Mouse (Mus musculus): ENCODE measurements around the gene Cerk. TPM values are rescaled to one million over a fixed set of nuclear protein-coding genes. Genes with fewer than 3 reads are reported as not detected.
"Not testable (repeated sequence)": the region's sequence is repeated elsewhere in the genome, so short reads cannot be mapped to it uniquely, and the experiment has no call there.

Gene Cerk
- total RNA-seq, 2 experiments from 2014 or later = 50.0 to 50.7 TPM

DNA sequence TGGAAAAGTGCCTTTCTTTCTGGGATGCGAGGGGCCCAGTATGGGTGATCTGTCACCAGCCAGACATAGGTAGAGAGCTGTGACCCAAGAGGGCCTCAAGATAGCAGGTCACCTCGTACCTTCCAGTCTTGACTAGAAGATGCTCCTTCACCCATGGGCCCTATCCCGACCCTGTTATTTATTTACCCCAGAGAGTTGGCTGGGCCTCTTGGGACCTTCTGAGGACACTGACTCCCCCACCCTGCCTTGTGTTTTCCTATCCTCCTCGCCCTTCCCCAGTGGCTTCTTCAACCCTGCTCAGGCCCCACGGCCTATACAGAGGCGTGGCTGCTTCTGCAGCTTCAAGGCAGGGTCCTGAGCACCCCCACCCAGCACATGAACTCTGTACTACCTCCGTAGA is 66.8 kb downstream of the Cerk start:
- DNase-seq (ENCODE audit: low spot score in 2 of 2) = no peak

DNA sequence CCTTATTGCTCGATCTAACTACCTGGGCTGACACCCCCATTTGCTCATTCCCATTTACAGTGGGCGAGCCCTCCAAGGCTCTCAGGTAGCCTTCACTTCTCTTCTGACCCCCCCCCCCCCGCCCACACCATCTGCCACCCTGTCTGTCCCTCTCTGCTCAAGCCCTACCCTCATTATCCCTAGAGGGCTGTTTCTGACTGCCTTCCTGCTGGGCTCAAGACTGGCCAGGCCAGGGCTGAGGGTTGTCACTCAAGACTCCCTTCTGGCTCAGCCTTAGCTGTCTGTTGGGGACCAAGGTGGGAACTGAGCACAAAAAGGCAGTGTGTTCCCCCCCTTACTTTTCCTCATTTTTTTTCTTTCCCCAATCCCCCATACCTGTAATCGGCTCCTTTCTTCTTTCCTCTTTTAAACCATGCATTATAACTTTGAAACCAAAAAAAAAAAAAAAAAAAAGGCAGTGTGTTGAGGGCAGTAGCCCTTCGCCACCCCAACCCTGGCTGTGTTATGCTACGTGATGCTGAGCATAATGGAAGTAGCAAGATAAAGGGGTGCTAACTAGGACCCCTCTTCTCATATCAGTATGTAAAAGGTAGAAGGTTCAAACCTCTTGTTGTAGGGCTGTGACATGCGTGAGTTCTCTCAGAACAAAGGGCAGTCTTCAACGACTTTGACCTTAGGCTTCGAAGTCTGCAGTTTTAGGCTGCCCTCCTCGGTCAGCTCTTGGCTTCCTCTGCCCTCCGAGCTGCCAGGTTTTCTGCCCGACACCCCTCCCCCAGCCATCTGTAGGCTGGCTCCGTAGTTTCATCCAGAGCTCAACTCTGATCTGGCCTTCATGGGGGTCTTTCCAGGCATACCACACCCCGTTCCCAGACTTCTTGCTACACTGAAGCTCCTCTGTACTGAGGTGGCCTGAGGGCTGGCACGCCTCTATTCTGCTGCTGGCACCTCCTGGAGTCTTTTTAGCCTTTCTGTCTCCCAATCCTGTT is 68.5 kb downstream of the Cerk start:
- DNase-seq (ENCODE audit: low spot score in 2 of 2) = no peak

DNA sequence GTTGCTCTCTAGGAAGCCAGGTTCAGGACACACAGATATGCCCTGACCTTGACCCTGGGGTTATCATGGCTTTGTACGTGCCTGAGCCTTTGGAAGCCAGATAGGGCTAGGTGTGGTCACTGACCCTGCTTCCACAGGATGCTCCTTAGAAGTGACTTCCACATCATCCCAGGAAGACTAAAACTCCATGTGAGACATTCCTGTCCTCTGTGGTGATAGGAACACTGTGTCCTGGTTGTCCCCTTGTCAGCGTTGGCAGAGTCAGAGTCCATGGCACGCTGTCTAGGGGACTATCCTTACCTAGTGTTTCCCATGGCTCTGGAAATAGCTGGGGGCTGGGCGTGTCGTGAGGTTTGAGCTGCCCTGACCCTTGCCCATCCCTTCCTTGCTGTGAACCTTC is 69.5 kb downstream of the Cerk start:
- DNase-seq (ENCODE audit: low spot score in 2 of 2) = no peak

DNA sequence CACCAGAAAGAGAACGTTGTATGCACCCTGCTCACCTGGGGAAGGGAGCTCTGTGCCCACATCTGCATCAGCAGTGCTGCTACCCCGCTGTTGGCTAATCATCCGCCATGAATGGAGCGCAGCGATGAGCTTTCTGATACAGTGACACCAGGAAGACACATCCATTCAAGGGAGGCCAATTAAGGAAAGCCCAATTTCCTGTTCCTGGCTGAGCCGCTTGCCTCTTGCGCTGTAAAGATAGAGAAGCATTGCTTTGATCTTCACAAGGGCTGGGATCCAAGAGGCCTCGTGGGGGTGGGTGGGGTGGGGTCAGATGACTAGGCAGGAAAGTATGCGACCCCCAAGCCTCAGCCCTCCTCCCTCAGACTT is 72.6 kb downstream of the Cerk start:
- DNase-seq (ENCODE audit: low spot score in 2 of 2) = no peak

DNA sequence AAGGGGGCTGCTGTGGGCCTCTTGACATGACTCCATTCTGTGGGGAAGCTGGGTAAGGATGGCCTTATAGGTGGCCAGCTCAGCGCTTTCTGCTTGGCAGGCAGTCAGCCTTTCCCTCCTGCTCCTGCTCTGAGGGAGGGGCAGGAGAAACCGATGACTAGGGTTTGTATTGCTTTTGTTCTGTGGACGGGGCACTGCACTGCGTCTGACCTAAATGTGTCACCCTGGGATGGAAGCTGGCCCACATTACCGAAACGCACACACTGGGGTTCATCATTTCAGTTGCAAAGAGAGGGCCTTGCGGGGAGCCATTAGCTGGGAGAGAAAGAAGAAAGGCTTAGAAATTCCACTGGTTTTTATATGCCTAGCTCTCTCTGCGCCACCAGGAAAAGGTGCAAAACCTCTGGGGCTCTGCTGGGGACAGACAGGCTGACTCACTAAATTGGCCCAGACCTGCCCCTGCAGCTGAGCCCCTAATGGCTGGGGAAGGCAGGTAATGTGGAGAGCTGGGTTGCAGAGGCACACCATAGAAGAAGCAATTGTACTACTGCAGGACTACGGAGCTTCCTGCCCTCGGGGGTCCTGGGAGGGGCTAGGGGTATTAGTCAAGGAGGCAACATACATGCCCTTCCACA is 73.1 kb downstream of the Cerk start:
- no peak for DNase-seq (ENCODE audit: low spot score in 2 of 2)

DNA sequence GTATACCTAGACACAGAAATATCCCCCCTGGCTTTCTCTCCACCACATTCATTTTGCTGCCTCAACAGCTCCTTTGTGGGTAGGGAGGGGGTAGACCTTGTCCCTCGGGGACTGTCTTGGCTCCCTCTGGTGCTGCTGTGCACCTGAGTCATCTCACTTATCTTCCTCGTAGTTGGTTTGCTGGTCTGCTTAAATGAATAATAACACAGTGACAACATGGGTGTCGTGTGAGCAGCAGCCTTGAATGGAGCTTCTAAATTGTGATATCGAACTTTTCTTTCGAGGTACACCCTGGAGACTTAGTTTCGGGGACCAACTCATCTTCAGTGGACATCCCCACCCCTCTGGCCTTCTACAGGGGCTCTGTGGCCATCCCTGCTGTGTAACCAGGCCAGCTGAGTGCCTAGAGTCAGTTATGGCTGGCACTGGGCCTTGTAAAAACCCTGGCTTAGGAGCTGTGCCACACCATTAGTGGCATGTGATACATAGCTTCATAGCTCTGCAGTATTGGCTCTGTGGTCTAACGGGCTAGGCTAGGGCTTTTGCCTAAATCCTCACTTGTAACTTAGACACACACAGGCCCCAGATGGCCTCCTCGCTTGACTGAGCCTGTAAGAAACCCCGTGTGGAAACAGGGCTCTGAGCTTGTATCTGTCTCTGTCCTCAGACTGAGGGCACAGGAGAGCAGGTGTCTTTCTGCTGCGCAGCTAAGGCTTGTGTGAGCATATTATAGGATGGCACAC is 75.4 kb downstream of the Cerk start:
- DNase-seq (ENCODE audit: low spot score in 2 of 2) = no peak

DNA sequence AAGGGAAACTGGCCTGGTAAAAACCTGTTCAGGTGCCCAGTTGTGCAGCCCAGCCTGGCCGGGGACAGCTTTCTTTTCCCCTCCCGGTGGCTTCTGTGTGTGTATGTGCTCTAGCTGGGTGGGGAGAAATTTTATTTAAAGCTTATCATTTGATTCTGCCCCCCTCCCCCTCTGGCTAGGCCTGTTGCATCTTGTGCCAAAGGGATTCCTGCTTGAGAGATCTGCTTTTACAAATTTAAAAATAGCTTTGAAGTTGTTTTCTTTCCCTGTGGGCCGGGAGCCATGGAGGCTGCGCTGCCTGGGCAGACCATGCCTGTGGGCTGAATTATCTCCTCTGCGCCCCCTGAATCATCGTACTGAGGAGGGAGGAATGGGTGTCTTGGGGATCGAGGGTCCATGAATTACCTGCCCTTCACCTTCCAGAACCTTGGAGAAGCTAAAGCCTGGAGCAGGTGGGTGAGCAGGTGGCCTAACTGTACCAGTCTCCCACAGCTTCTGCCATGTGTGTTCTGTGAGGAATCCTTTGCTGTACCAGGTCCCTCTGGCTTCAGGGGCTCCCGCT is 76.2 kb downstream of the Cerk start:
- DNase-seq (ENCODE audit: low spot score in 2 of 2) = peak in 1 of 2 experiments; percentile 27

DNA sequence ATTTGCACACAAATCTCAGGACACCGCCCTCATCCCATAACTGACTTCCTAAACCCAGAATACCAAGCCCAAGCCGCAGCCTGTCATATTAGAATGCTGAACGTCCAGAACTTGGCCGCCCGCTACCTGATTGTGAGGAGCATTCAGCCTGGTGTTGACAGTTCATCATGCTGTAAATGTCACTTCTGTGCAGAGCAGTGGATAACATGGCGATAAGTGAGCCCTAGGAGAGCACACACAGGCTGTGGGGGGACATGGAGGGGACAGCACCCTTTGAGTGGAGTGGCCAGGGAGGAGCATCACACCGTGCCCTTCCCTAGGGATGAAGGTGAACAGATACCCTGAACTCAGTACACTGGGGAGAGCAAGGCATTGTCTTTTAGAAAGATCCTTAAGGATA is 76.7 kb downstream of the Cerk start:
- no peak for DNase-seq (ENCODE audit: low spot score in 2 of 2)

DNA sequence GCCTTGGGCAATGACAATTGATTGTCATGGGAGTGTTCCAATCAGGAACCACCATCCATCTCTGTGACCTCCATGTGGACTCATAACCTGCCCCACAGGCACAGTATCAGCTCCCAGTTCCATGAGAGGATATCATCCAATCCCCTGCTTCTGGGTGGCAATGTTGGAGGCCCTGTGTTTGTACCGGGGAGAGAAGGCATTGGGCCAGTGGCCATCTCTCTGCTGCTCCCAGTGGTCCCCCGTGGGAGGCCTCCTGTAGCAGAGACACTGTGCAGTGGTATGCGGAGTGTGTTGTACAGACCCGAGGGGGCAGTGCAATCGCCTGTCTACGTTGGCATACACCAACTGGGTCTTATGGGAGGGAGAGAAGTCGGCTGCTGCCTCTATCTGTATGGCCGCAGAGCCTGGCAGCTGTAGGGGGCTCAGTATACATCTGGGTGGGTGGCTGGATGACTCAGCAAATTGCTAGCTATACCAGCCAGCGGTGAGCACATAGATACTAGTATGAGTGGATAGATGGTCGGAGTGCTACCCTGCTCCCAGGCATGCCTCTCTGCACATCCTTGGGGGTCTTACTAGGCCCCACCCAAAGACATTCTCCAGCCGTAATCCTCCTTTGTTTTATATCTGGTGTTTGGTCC is 78.0 kb downstream of the Cerk start:
- DNase-seq (ENCODE audit: low spot score in 2 of 2) = no peak

DNA sequence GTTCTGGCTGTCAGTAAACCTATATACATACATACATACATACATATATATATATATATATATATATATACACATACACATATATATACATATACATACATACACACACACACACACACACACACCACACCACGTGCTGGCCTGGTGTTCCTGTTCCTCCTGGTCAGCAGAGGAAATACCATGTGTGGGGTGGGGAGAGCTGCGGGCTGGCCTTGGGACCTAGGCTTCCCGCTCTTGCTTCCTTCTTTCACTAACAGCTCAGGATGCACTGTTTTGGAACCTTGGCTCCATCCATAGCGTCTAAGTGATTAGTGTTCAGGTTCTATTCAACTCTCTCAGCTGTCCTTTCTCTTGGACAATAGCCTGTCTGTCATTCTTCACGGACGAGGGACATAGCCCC is 80.2 kb downstream of the Cerk start:
- DNase-seq (ENCODE audit: low spot score in 2 of 2) = no peak

DNA sequence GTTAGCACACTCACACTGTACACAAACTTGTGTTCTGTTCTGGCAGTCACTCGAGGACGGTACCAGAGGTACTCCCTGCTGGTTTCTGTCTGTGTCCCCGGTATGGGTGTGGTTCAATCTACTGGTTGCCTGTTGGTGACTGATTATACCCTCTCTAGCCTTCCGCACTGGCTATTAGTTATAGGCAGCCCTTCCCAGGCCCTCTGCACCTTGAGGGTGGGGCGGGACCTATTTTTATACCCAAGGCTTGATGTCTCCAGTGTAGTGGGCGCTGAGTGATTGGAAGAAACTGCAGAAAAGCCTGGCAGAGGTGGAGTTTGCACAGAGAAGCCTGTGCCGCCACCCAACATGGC is 80.6 kb downstream of the Cerk start:
- no peak for DNase-seq (ENCODE audit: low spot score in 2 of 2)

DNA sequence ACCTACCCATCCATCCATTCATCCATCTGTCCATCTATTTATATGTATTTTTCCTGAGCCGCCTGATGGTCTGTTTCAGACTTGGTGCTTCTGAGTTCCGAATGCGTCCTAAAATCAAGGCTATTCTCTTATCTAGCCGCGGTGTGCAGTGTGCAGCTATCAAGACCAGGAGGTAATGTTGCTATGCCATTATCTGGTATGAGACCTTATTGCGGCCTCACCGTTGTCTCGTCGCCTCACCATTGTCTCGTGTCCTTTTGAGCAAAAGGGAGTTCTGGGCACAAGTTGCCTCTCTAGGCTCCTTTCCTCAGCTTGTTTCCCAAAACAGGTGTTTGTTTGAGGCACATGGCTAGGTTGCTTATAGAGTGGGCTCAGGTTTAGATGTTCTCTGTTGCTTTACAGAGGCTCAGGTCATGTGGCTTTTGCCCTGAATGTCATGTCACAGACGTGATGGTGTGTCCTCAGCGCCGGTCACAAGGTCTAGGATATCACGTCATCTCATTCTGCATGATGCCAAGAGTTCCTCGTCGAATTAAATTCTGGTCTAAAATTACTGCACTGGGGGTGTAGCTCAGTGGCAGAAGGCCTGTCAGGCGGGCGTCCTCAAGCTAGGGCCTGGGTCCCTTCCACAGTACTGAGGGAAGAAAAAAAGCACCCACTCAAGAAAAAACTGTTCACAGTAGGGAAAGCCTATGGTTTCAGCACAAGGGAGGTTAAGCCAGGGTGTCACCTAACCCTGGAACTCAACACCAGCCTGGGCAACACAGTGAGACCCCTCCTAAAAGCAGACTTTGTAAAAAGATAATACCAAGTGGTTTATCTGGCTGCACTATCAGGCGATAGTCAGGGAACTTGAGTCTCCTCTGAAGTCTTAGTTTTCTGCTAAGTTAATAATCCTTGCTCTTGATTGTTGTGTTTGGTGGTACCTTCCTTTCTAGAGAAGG is 81.3 kb downstream of the Cerk start:
- no peak for DNase-seq (ENCODE audit: low spot score in 2 of 2)

DNA sequence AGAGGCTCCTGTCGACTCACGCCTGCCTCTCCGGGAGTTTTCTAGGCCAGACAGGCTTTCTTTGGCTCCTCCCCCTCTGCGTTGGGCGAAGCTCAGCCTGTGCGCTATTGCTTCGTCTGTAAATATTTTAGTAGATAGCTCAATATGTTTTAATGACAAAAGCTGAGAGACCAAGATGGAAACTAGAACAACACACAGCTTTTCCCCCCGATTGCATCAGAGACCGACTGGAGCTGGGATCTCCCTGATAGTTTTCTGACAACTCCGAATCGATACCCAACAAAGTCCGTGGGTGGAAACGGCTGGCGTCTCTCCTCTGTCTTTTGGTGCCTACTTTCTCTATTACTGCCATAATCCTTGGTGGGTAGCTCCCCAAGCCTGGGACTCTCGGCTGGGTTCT is 83.6 kb downstream of the Cerk start:
- DNase-seq (ENCODE audit: low spot score in 2 of 2) = peak; percentile 55 to 79

DNA sequence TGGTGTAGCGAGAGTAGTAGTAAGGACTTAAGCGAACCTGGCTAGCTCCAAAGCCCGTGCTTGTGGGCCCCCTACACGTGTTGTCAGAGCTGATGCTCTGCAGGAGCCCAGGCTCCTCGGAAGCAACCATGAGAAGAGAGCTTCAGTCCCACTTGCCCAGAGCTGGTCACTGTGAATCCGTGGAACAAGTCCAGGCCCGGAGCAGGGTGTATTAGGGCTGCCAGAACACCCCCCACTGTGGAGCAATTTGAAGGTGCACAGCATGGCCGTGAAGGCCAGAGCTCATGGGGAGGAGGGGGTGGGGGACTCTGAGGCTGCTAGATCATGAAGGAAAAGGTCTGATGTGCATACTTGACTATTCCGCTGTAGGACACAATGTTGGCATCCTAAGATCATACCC is 84.4 kb downstream of the Cerk start:
- DNase-seq (ENCODE audit: low spot score in 2 of 2) = no peak

DNA sequence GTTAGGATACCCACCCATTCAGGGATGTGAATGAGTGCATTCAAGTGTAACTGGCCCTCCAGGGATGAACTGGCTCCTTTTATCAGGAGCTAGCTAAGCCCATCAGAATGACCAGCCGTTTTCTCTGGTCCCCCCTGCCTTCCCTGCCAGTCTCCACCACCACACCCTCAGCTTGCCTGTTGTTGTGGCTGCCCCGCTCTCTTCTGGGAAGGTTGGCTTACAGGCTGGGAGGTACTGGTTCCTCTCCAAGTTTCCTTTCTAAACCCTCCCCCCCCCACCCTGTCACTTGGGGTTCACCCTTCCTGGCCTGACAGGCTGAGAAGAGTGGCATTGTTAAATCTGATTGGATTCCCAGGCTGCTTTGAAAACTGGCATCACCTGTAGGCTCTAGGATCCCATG is 88.1 kb downstream of the Cerk start:
- no peak for DNase-seq (ENCODE audit: low spot score in 2 of 2)

DNA sequence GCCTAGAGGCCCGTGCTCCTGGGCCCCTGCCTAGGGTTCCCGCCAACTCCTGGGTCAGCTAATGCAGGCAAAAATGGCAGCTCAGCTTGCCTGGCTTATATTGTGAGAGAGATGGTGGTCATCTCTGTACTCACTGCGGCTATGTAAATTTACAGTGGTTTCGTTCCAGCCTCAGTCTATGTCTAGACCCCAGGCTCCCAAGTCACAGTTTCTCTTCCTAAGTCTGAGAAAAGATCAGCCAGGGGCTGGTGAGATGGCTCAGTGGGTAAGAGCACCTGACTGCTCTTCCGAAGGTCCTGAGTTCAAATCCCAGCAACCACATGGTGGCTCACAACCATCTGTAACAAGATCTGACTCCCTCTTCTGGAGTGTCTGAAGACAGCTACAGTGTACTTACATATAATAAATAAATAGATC is 89.3 kb downstream of the Cerk start:
- not testable (repeated sequence) for DNase-seq (ENCODE audit: low spot score in 2 of 2)

DNA sequence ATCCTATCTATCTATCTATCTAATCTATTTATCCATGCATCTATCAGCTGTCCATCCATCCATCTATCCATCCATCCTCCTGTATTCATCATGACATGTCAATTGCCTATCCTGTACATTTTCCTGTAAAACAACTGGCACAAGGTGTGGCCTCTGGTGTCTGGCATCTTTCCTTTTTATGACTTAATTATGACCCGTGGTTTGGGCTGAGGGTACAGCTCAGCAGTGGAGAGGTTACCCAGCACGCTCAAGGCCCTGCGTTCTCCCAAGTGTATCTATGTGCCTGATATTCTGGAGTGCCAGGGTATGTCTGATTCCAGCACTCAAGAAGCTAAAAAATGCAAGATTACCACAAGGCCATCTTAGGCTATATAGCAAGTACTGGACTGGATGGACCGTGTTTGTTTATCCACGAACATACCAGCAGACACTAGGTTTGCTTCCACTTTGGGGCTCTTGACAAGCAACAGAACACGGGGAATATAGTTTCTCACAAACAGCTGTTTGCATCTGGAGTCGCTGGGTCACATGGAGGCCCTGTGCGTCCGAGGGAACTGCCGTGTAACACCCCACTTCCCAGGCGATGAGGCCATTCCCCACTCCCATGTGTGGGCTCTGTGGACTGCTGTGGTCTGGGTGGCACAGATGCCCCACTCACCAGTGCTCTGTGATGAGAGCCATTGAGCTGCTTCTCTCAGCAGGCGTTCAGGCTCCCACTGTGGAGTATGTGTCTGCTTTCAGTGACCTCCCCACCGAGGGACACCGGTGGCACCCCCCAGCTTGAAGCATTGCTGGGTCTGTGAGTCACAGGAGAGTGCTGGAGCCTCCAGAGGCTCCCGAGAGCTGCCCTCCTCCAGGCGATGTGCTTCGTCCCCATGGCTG is 90.0 kb downstream of the Cerk start:
- DNase-seq (ENCODE audit: low spot score in 2 of 2) = no peak

DNA sequence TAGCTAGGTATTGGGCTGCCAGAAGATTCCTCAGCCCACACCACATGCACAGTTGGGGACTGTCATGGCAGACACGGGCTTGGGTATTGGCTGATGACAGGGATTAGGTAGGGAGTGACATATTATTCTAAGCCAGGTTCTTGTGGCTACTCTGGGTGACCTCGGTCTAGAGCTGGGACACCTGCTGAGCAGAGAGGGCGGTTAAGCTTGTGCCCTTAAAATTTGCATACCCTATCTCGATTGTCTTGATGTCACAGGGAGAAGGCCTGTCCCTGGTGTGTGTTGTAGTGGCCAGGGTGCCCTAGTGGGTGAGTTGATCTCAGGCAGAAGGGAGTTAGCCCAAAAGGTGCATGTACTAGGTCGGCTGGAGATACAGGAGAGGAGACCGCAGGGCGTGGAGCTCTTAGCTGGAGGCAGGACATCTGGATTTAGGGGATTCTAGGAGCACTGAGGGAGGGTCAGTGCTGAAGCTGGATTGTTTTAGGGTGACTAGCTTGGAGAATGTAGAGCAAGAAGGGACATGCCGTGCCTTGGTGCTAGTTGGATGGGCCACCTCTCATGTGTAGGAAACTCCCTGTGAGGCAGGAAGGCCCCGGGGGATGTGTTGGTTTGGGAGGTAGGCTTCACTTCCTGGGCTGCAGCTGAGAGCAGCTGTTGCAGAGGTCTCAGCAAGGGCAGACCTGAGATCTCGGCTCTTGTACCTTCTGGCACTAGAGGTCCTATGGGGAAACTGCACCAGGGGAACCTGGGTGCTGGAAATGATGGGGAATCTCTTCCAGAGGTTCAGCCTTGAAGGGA is 91.4 kb downstream of the Cerk start:
- DNase-seq (ENCODE audit: low spot score in 2 of 2) = no peak
